Mouse (Mus musculus) lung, embryonic 14.5 days (tissue): ENCODE results near the gene Tmem108. TPM values are rescaled to one million over a fixed set of nuclear protein-coding genes. Genes with fewer than 3 reads are reported as not detected.

Source experiments
- ATAC-seq: fragments of 200-750 bp; cut with Nextera tagmentation; 2 replicates; pipeline ENCODE4 v1.8.0; 2017; ENCODE audit warnings: mild to moderate bottlenecking, moderate TSS enrichment, moderate library complexity; ENCODE audit not compliant: insufficient read depth
- DNase-seq: peaks from one replicate; pipeline ENCODE4 v3.0.0-alpha.2; 2015
- H3K27ac ChIP-seq: fragments of 300-500 bp; sonication (generic); 2 replicates; pipeline ENCODE4 v1.5.1; 2014; ENCODE audit warnings: low read depth, mild to moderate bottlenecking, moderate library complexity
- H3K27me3 ChIP-seq: fragments of 300-500 bp; sonication (generic); 2 replicates; pipeline ENCODE4 v1.6.1; 2014; ENCODE audit warnings: low read length, control low read depth; ENCODE audit not compliant: insufficient read depth
- H3K36me3 ChIP-seq: fragments of 300-500 bp; sonication (generic); 2 replicates; pipeline ENCODE4 v1.6.1; 2014; ENCODE audit warnings: control low read depth; ENCODE audit not compliant: insufficient read depth
- H3K4me1 ChIP-seq: fragments of 300-500 bp; sonication (generic); 2 replicates; pipeline ENCODE4 v1.6.1; 2014; ENCODE audit warnings: antibody characterized with exemption, control low read depth; ENCODE audit not compliant: insufficient read depth
- H3K4me2 ChIP-seq: fragments of 300-500 bp; sonication (generic); 2 replicates; pipeline ENCODE4 v1.6.1; 2014; ENCODE audit warnings: mild to moderate bottlenecking
- H3K4me3 ChIP-seq: fragments of 300-500 bp; sonication (generic); 2 replicates; pipeline ENCODE4 v1.5.1; 2014; ENCODE audit warnings: low read depth, low read length
- H3K9ac ChIP-seq: fragments of 300-500 bp; sonication (generic); 2 replicates; pipeline ENCODE4 v1.6.1; 2014
- H3K9me3 ChIP-seq: fragments of 300-500 bp; sonication (generic); 2 replicates; pipeline ENCODE4 v1.6.1; 2016; ENCODE audit warnings: low read depth, low read length, control low read depth
- CTCF ChIP-seq: IDR thresholded peaks from 2 replicates; pipeline ENCODE4 v1.5.1; 2016; ENCODE audit warnings: antibody characterized with exemption, low read depth
- WGBS: fragments of 180-500 bp; shearing (Covaris S2); extraction: QIAGEN DNeasy Blood & Tissue Kit; methylation state at CpG from one replicate; pipeline ENCODE4 v1.1.7; 2014; 5-methylcytosine and 5-hydroxymethylcytosine counted together
- polyA plus RNA-seq: library from polyadenylated mRNA; unstranded; fragments of >200 nt; fragmentation: Nextera tagmentation; extraction: Ambion mirVana; gene quantifications from 2 replicates; pipeline ENCODE4 v1.2.1, GENCODE M21; 2014

The Tmem108 gene
- polyA plus RNA-seq, 1 experiment from 2014 or later: 16.0 TPM

DNA sequence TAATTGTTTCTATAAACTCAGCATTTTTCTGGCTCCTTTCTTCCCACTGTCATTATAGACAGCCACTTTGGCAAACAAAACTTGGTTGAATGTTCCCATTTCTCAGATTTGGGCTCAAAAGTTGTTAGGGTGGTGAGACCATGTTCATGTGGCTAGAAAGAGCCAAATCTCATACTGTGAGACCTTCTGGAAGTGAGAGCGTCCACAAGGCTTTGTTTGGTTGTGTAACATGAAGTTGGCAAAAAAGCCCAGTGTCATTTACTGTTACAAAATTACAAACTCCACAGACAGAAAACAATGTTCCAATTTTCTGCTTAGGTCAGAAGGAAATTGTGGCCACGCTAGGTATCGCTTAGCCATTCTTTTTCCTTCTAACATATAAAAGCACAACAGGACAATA is 213.0 kb downstream of the Tmem108 start:
- no peak for ATAC-seq
- WGBS: 78% methylated on average over 3 of the region's 3 CpGs

DNA sequence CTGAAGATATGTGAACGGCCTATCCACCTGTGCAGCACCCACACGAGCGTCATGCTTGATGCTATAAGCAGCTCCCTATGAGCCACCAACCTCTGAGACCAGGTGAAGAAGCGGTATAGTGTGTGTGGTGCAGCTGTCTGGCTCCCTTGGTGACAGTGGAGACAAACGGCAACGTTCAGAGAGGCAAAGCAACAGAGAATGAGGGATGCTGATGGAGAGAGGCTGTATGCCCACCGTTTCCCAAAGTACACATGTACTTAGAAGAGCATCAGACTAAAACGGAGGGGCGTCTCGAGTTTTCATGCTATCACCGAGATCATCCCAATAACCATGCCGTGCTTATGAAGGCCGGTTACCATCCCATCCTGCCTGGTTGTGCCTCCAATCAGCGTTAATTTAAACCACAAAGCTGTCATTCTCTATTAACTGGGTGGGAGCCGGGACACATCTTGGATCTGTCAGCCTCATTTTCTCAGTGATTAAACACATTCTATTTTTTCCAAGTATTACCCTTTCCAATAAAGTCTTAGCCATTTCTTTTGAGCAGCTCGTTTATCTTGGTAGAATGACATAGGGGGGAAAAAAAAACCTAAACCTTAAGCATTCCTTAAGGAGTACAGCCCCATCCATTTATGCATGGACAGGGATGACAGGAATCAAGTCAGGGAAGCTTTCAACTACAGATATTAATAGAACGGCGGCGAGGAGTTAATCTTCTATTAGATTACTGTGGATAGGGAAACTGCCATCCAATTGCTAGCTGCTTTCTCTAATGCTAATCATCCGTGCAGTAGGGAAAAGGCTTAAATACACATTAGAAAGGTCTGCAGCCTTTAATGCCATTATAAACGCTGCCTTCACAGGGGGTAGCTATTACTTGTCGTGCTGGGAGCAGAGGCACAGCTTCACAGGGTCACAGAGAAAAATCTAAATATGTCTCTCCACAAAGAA is 214.7 kb downstream of the Tmem108 start:
- no peaks in the 10 kb centered on the region for H3K27me3 ChIP-seq
- H3K36me3 ChIP-seq: no peaks in the 10 kb centered on the region
- 64% methylated on average over 22 of the region's 22 CpGs for WGBS
- ATAC-seq: no peak
- no peak for DNase-seq
- H3K4me2 ChIP-seq: no peak overlapping the region
- no peak overlapping the region for H3K27ac ChIP-seq
- no peak for TF ChIP-seq CTCF
- H3K9ac ChIP-seq: no peak overlapping the region
- H3K4me1 ChIP-seq: no peaks in the 10 kb centered on the region
- no peak overlapping the region for H3K4me3 ChIP-seq
- no peaks in the 10 kb centered on the region for H3K9me3 ChIP-seq

More for the DNA sequence above, 213.0 kb downstream of the Tmem108 start:
- no peak overlapping the region for H3K4me3 ChIP-seq
- no peak overlapping the region for H3K9ac ChIP-seq
- no peak overlapping the region for H3K4me2 ChIP-seq
- H3K27me3 ChIP-seq: no peaks in the 10 kb centered on the region
- peak; percentile 16 for DNase-seq
- H3K9me3 ChIP-seq: no peaks in the 10 kb centered on the region
- no peak overlapping the region for H3K27ac ChIP-seq
- no peak for TF ChIP-seq CTCF
- H3K36me3 ChIP-seq: no peaks in the 10 kb centered on the region
- H3K4me1 ChIP-seq: no peaks in the 10 kb centered on the region

- no peak for DNase-seq
- no peak for ATAC-seq
- Histone ChIP-seq H3K27me3 (no peaks in the 10 kb centered on the region), H3K36me3 (no peaks in the 10 kb centered on the region), H3K4me3 (no peak overlapping the region), H3K4me2 (no peak overlapping the region), H3K9me3 (no peaks in the 10 kb centered on the region), H3K9ac (no peak overlapping the region), H3K27ac (no peak overlapping the region), H3K4me1 (no peaks in the 10 kb centered on the region)
- 48% methylated on average over 4 of the region's 4 CpGs for WGBS
- no peak for TF ChIP-seq CTCF
Observed at GRCm38 (mm10) chr9:103545729-103546128, 215.9 kb downstream of the Tmem108 start.

DNA sequence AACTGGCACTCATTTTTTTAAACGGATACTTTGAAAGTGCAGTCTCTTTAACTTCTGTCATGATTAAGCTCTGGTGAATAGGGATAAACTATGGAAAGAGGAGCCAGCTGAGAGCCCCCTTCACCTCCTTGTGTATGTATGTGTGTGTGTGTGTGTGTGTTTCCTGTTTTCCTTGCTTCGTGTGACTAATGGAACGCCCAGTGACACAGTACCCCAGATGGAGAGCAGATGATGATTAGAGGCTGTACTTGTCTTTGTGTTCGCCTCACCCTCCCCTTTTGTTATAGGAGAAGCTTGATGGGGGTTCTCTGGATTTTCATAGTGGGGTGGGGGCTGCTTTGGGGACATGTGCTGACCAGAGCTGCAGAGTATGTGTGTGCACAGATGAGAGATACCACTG is 216.4 kb downstream of the Tmem108 start:
- no peaks in the 10 kb centered on the region for H3K4me1 ChIP-seq
- DNase-seq (peak; percentile 19), ATAC-seq (no peak)
- H3K9ac ChIP-seq: no peak overlapping the region
- no peaks in the 10 kb centered on the region for H3K9me3 ChIP-seq
- WGBS: 50% methylated on average over 4 of the region's 4 CpGs
- H3K27me3 ChIP-seq: no peaks in the 10 kb centered on the region
- no peak overlapping the region for H3K27ac ChIP-seq
- H3K4me3 ChIP-seq: no peak overlapping the region
- no peaks in the 10 kb centered on the region for H3K36me3 ChIP-seq
- H3K4me2 ChIP-seq: no peak overlapping the region
- TF ChIP-seq CTCF: no peak

DNA sequence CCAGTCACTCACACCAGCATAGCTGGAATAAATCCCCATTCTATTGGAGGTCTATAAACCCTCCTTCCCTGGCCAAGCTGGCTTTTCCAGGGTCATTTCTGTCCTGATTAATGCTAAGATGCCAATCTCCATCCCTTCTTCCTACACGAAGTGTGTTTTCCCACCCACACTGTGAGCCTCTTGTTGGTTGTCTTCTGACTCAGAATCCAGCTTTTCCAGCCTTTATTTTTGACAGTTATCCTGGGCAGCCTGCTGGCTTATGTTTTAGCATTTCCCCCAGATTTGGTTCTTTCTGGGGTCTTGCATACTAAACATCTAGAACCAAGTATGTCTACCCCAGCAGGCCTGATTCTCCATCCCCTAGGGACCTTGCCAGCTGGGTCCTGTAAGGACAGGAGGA is 217.0 kb downstream of the Tmem108 start:
- no peak for TF ChIP-seq CTCF
- 60% methylated on average over 1 of the region's 1 CpGs for WGBS
- H3K4me2 ChIP-seq: no peak overlapping the region
- ATAC-seq: no peak
- H3K4me1 ChIP-seq: no peaks in the 10 kb centered on the region
- H3K9me3 ChIP-seq: no peaks in the 10 kb centered on the region
- no peak for DNase-seq
- H3K9ac ChIP-seq: no peak overlapping the region
- H3K36me3 ChIP-seq: no peaks in the 10 kb centered on the region
- no peak overlapping the region for H3K27ac ChIP-seq
- H3K4me3 ChIP-seq: no peak overlapping the region
- H3K27me3 ChIP-seq: no peaks in the 10 kb centered on the region

DNA sequence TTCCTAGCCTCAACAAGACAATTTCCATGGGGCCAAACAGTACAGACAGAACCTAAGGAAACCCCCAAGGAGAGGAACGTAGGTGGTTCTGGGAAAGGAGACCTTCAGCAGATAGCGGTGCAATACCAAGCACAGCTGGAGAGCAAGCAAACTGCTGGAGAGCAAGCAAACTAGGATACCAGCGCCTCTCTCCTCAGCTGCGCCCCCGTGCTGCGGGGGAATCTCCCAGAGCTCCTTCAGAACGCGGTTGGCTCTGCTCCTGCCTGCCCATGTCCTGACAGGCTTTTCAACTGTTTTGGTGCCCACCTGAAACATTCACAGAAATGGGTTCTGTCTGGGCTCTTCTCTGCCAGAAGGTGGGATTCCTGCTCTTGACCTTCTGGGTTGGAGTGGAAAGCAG is 221.1 kb downstream of the Tmem108 start:
- H3K36me3 ChIP-seq: no peaks in the 10 kb centered on the region
- TF ChIP-seq CTCF: no peak
- H3K27me3 ChIP-seq: no peaks in the 10 kb centered on the region
- DNase-seq (no peak), ATAC-seq (no peak)
- H3K9ac ChIP-seq: no peak overlapping the region
- H3K4me1 ChIP-seq: no peaks in the 10 kb centered on the region
- H3K4me3 ChIP-seq: no peak overlapping the region
- H3K27ac ChIP-seq: no peak overlapping the region
- WGBS: 79% methylated on average over 8 of the region's 8 CpGs
- no peaks in the 10 kb centered on the region for H3K9me3 ChIP-seq
- H3K4me2 ChIP-seq: no peak overlapping the region

DNA sequence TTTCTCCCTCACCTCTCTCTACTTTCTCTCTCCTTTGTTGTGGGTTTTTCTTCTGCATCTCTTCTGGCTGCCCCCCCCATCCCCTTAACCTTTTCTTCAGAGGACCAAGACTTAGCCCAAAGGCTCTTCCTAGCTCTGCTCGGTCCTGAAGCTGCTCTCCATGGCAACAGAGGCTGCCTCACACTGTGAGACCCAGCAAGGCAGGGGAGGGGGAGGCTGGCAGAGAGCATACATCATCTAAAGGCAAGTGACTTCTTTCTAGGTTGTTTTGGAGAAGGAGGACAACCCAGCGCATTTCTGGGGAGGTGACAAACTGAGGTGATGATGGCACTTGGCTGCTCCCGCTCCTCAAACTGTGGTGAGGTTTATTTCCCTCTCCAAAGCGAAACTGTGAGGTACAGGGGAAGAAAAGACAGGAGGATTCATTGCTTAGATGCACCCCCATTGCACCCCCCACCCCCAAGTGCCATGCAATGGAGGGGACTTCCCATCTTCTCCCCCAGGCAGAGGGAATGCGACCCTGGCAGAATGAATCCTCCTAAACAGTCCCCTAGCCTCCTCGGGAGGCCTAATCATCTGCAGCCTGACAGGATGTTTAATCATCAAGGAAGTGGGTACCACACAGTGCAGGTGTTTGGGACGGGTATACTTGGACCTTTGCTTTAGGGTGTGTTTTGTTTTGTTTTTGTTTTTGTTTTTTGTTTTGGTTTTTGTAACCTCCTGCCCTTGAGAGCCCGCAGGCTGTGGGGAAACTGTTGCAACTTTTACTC is 223.4 kb downstream of the Tmem108 start:
- Histone ChIP-seq H3K36me3 (no peaks in the 10 kb centered on the region), H3K4me1 (no peaks in the 10 kb centered on the region), H3K9ac (no peak overlapping the region), H3K27me3 (no peaks in the 10 kb centered on the region), H3K9me3 (no peaks in the 10 kb centered on the region), H3K27ac (no peak overlapping the region), H3K4me2 (no peak overlapping the region), H3K4me3 (no peak overlapping the region)
- WGBS: 27% methylated on average over 8 of the region's 8 CpGs
- ATAC-seq (no peak), DNase-seq (no peak)
- no peak for TF ChIP-seq CTCF
